Mouse (Mus musculus) frontal cortex, adult 2 months (tissue): Measurements from ENCODE around the gene Ccdc160. TPM values are rescaled to one million over a fixed set of nuclear protein-coding genes. Genes with fewer than 3 reads are reported as not detected.

ENCODE experiments used
- DNase-seq, 2 experiments: peaks; one replicate each; pipeline ENCODE4 v3.0.0; 2022; ENCODE audit warnings: low spot score in 1 of 2; ENCODE audit errors: extremely low spot score in 1 of 2
- polyA plus RNA-seq: library from polyadenylated mRNA; depleted of rRNA; stranded (reverse); fragments of >200 nt; gene quantifications from 2 replicates; pipeline ENCODE4 v1.2.3, GENCODE M21; 2012; rRNA removed

Ccdc160 gene
- 2.7 and 2.9 TPM in 2 replicates for polyA plus RNA-seq

- peak; percentile 14 to 62 for DNase-seq
These were observed at the start of gene Ccdc160 for GRCm38 (mm10) chrX:52790980-52791593. Gene Ccdc160, plus strand, starts transcription at chrX:52791200.

- no peak for DNase-seq
These were observed 47.2 kb upstream of the Ccdc160 start for GRCm38 (mm10) chrX:52743781-52744180.

- no peak for DNase-seq
These were observed 46.6 kb upstream of the Ccdc160 start for GRCm38 (mm10) chrX:52744201-52745051.

GRCm38 (mm10) chrX:52745462-52745861 is 45.5 kb upstream of the Ccdc160 start:
- DNase-seq, result peak in 1 of 2 experiments; percentile 4

- no peak for DNase-seq
These were observed 45.1 kb upstream of the Ccdc160 start for GRCm38 (mm10) chrX:52745917-52746316.

GRCm38 (mm10) chrX:52746849-52747248 is 44.2 kb upstream of the Ccdc160 start:
- no peak for DNase-seq

- DNase-seq, result no peak
These were observed 37.4 kb upstream of the Ccdc160 start for GRCm38 (mm10) chrX:52753491-52754085.

- DNase-seq, result no peak
These were observed 33.8 kb upstream of the Ccdc160 start for GRCm38 (mm10) chrX:52757164-52757563.

GRCm38 (mm10) chrX:52759232-52759631 is 31.8 kb upstream of the Ccdc160 start:
- no peak for DNase-seq

GRCm38 (mm10) chrX:52760191-52760945 is 30.6 kb upstream of the Ccdc160 start:
- DNase-seq, result no peak

GRCm38 (mm10) chrX:52762221-52762620 is 28.8 kb upstream of the Ccdc160 start:
- DNase-seq, result no peak

- DNase-seq, result peak in 1 of 2 experiments; percentile 33
These were observed 15.0 kb upstream of the Ccdc160 start for GRCm38 (mm10) chrX:52775973-52776372.

- DNase-seq, result no peak
These were observed 13.3 kb upstream of the Ccdc160 start for GRCm38 (mm10) chrX:52777671-52778070.

GRCm38 (mm10) chrX:52783898-52784297 is 7.1 kb upstream of the Ccdc160 start:
- DNase-seq, result no peak

- no peak for DNase-seq
These were observed 1.1 kb downstream of the Ccdc160 start for GRCm38 (mm10) chrX:52791944-52792719.

- no peak for DNase-seq
These were observed 1.9 kb downstream of the Ccdc160 start for GRCm38 (mm10) chrX:52792861-52793260.

GRCm38 (mm10) chrX:52795816-52796215 is 4.8 kb downstream of the Ccdc160 start:
- no peak for DNase-seq

GRCm38 (mm10) chrX:52797031-52797625 is 6.1 kb downstream of the Ccdc160 start:
- no peak for DNase-seq

- no peak for DNase-seq
These were observed 7.3 kb downstream of the Ccdc160 start for GRCm38 (mm10) chrX:52798255-52798654.

- DNase-seq, result no peak
These were observed 8.6 kb downstream of the Ccdc160 start for GRCm38 (mm10) chrX:52799566-52799965.
